Mouse (Mus musculus): ENCODE measurements around the gene Fam216b. TPM values are rescaled to one million over a fixed set of nuclear protein-coding genes. Genes with fewer than 3 reads are reported as not detected.

The Fam216b gene
- polyA plus RNA-seq, 1 experiment from 2014 or later: not detected

Other genes starting within 250 kb of the Fam216b start
- gene Dnajc15, start 213.9 kb downstream of the Fam216b start, polyA plus RNA-seq (2016; fragmentation: Nextera tagmentation; extraction: Ambion mirVana): 123 and 138 TPM in 2 replicates
- gene Epsti1, start 184.8 kb downstream of the Fam216b start, polyA plus RNA-seq (2016; fragmentation: Nextera tagmentation; extraction: Ambion mirVana): 0.12 and 0.14 TPM in 2 replicates
- 0.10 and 0.16 TPM in 2 replicates for gene Tnfsf11, start 219.0 kb upstream of the Fam216b start, polyA plus RNA-seq (2016; fragmentation: Nextera tagmentation; extraction: Ambion mirVana)